Mouse (Mus musculus) spleen, adult 2 months (tissue): ENCODE data around the gene Sell. TPM values are rescaled to one million over a fixed set of nuclear protein-coding genes. Genes with fewer than 3 reads are reported as not detected.
"Not testable (repeated sequence)": the region's sequence is repeated elsewhere in the genome, so short reads cannot be mapped to it uniquely, and the experiment has no call there.

ENCODE experiments used
- DNase-seq, 2 experiments: peaks; one replicate each; pipeline versions ENCODE4 v3.0.0 to v3.0.0-alpha.2; 2012 to 2021; ENCODE audit warnings: low spot score in 2 of 2, low read depth in 1 of 2
- H3K27ac ChIP-seq: fragments of 200-500 bp; 2 replicates; pipeline ENCODE4 v1.5.1; 2012; ENCODE audit warnings: low read length, inconsistent platforms; ENCODE audit not compliant: insufficient read depth
- H3K27me3 ChIP-seq: fragments of 200-500 bp; 2 replicates; pipeline ENCODE4 v1.6.1; 2012; ENCODE audit warnings: mild to moderate bottlenecking, moderate library complexity, low read length, inconsistent platforms; ENCODE audit not compliant: control insufficient read depth, insufficient read depth
- H3K36me3 ChIP-seq: fragments of 200-500 bp; 2 replicates; pipeline ENCODE4 v1.6.1; 2012; ENCODE audit warnings: mild to moderate bottlenecking, low read length, inconsistent platforms; ENCODE audit not compliant: control insufficient read depth, insufficient read depth
- H3K4me1 ChIP-seq: fragments of 200-500 bp; 2 replicates; pipeline ENCODE4 v1.6.1; 2011; ENCODE audit warnings: inconsistent platforms; ENCODE audit not compliant: control insufficient read depth, insufficient read depth, insufficient read length
- H3K4me3 ChIP-seq: fragments of 200-500 bp; 2 replicates; pipeline ENCODE4 v1.5.1; 2011; ENCODE audit warnings: mild to moderate bottlenecking, inconsistent platforms; ENCODE audit not compliant: insufficient read depth, insufficient read length; ENCODE audit errors: extremely low read depth
- CTCF ChIP-seq: fragments of 200-500 bp; IDR thresholded peaks from 2 replicates; pipeline ENCODE4 v1.5.1; 2011; ENCODE audit warnings: mild to moderate bottlenecking, inconsistent platforms; ENCODE audit not compliant: insufficient read depth, insufficient read length, insufficient replicate concordance; ENCODE audit errors: extremely low read depth
- POLR2A ChIP-seq: fragments of 200-500 bp; IDR thresholded peaks from 2 replicates; pipeline ENCODE4 v1.6.1; 2011; ENCODE audit warnings: low read depth, low read length, inconsistent platforms
- WGBS: fragments of 180-500 bp; shearing (Covaris S2); methylation state at CpG from one replicate; pipeline ENCODE4 v1.1.7; 2018; 5-methylcytosine and 5-hydroxymethylcytosine counted together
- polyA plus RNA-seq: library from polyadenylated mRNA; depleted of rRNA; stranded (reverse); fragments of >200 nt; gene quantifications from 2 replicates; pipeline ENCODE4 v1.2.3, GENCODE M21; 2012; rRNA removed

Gene Sell
- polyA plus RNA-seq, result 68.6 and 72.4 TPM in 2 replicates

GRCm38 (mm10) chr1:164061925-164062324 lies at the start of gene Sell:
TSS of gene Sell (plus strand) at chr1:164061982.
- WGBS, result 11% methylated on average over 4 of the region's 4 CpGs
- Histone ChIP-seq H3K36me3 (peaks cover 18% of the 10 kb centered on the region), H3K27me3 (no peaks in the 10 kb centered on the region), H3K4me1 (peaks cover 9% of the 10 kb centered on the region; the same call in 1 of the 2 replicates), H3K27ac (peak within 1 kb of the TSS; percentile 85), H3K4me3 (peak within 1 kb of the TSS; percentile 56)
- peak in 1 of 2 experiments; percentile 82 for DNase-seq
- TF ChIP-seq CTCF, result no peak
- peak; percentile 94 for TF ChIP-seq POLR2A

DNA sequence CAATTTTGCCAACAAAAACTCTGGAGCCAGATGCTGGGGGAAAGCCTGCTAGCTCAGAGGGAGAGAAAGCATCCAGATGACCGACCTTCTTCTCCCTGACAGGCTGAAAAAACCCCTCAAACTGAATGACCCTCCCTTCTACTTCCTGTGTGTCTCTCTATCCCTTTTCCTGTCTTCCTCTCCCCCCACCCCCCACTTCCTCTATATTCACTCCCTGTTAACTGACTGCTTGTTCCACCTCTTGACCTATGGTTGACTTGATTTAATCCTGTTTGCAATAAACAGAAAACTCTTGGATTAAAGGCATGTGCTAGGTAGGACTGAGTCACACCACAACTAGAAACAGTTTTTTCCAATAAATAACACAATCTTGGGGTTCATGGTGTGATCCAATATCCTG lies 47.2 kb upstream of the Sell start:
- H3K27ac ChIP-seq, result no peak overlapping the region
- WGBS, result 3% methylated on average over 1 of the region's 1 CpGs
- DNase-seq, result no peak

GRCm38 (mm10) chr1:164018221-164018896 lies 43.4 kb upstream of the Sell start:
- H3K27ac ChIP-seq, result no peak overlapping the region
- peaks cover 4% of the 10 kb centered on the region; the same call in 1 of the 2 replicates for H3K4me1 ChIP-seq
- no peak overlapping the region for H3K4me3 ChIP-seq
- TF ChIP-seq POLR2A, result no peak
- no peak for TF ChIP-seq CTCF
- no peak for DNase-seq
- WGBS, result 87% methylated on average over 16 of the region's 16 CpGs
- no peaks in the 10 kb centered on the region for H3K36me3 ChIP-seq
- no peaks in the 10 kb centered on the region for H3K27me3 ChIP-seq

More for the DNA sequence above, 47.2 kb upstream of the Sell start:
- no peak for TF ChIP-seq CTCF
- TF ChIP-seq POLR2A, result no peak
- Histone ChIP-seq H3K36me3 (no peaks in the 10 kb centered on the region), H3K4me1 (peaks cover 4% of the 10 kb centered on the region; the same call in 1 of the 2 replicates), H3K27me3 (no peaks in the 10 kb centered on the region), H3K4me3 (no peak overlapping the region)

DNA sequence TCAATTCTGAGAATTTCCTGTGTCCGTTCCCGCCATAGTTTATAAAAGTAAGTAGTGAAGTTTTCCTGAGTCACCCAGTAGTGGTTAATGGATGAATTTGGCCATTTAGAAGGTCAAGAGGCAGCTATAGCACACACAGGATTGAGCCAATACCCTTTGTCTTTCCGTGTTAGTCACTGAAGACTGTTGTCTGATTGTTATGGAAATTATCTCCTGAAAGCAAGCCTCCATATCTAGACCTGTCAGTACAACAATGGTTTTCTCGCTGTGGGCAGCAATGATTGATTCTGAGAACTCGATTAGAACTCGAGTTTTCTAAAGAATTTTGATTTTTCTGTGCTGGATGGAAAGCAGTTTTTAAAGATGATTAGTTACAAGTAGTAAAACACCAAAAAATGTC lies 42.0 kb upstream of the Sell start:
- H3K27me3 ChIP-seq, result no peaks in the 10 kb centered on the region
- H3K4me3 ChIP-seq, result no peak overlapping the region
- TF ChIP-seq POLR2A (no peak), CTCF (no peak)
- no peaks in the 10 kb centered on the region for H3K4me1 ChIP-seq
- DNase-seq, result no peak
- 82% methylated on average over 6 of the region's 6 CpGs for WGBS
- H3K27ac ChIP-seq, result no peak overlapping the region
- no peaks in the 10 kb centered on the region for H3K36me3 ChIP-seq

- not testable (repeated sequence) for H3K27ac ChIP-seq, H3K4me1 ChIP-seq, H3K36me3 ChIP-seq, H3K4me3 ChIP-seq, H3K27me3 ChIP-seq, DNase-seq
- 95% methylated on average over 3 of the region's 3 CpGs for WGBS
Measured at GRCm38 (mm10) chr1:164020746-164021145, 41.0 kb upstream of the Sell start.

DNA sequence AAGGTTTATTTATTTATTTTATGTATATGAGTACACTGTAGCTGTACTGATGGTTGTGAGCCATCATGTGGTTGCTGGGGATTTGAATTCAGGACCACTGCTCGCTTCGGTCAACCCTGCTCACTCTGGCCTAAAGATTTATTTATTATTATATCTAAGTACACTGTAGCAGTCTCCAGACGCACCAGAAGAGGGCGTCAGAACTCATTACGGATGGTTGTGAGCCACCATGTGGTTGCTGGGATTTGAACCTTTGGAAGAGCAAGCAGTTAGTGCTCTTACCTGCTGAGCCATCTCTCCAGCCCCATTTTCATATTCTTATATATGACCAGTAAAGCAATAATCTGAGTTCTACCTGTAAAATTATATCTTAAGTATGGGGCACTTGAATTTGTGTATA lies 39.7 kb upstream of the Sell start:
- not testable (repeated sequence) for H3K27me3 ChIP-seq, H3K4me1 ChIP-seq, DNase-seq, H3K4me3 ChIP-seq, H3K36me3 ChIP-seq, H3K27ac ChIP-seq
- WGBS, result 86% methylated on average over 5 of the region's 5 CpGs

DNA sequence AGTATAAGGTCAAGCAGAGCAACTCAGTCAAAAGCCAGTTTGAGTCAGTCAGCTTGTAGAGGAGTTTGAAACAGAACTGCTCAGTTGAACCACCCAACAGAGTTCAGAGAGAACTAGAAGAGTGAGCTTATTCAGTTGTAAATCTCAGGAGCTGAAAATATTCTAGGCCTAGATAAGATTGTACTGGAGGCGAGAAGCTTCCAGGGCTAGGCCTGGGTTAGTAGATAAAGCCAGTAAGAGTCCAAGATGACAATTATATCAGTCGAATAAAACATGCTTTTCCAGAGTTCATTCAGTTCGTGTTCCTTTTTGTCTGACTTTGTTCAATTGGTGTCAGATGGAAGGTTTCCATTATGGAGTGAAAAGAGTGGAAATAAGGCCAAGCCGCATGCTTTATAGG lies 36.1 kb upstream of the Sell start:
- no peaks in the 10 kb centered on the region for H3K27me3 ChIP-seq
- no peak for TF ChIP-seq POLR2A
- no peak for TF ChIP-seq CTCF
- no peaks in the 10 kb centered on the region for H3K36me3 ChIP-seq
- no peak overlapping the region for H3K4me3 ChIP-seq
- no peak overlapping the region for H3K27ac ChIP-seq
- WGBS, result 82% methylated on average over 4 of the region's 4 CpGs
- no peak for DNase-seq
- H3K4me1 ChIP-seq, result no peaks in the 10 kb centered on the region

DNA sequence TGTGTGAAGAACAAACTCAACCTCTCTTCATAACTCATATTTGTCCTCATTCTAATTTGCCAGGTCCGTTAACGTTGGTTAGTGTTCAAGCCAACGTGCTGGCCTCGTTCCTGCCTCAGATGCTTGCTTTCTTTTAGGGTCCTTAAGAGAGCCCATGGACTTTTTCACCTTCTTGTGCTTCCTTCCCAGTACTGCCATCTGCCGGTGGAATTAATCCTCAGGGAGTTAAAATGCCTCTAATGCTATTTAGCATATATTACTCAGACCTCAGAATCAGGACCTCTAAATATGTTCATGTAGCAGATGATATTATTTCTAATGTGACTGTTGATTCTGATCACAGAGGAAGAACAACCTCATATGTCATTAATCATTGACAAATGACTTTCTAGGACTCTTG lies 34.4 kb upstream of the Sell start:
- peak in 1 of 2 experiments; percentile 16 for DNase-seq
- Histone ChIP-seq H3K4me3 (no peak overlapping the region), H3K27ac (no peak overlapping the region), H3K36me3 (no peaks in the 10 kb centered on the region), H3K27me3 (no peaks in the 10 kb centered on the region), H3K4me1 (no peaks in the 10 kb centered on the region)
- 67% methylated on average over 5 of the region's 5 CpGs for WGBS
- TF ChIP-seq CTCF (no peak), POLR2A (no peak)
